Mouse (Mus musculus) liver, embryonic 14 days (tissue): ENCODE results near the gene Frmpd4. TPM values are rescaled to one million over a fixed set of nuclear protein-coding genes. Genes with fewer than 3 reads are reported as not detected.

Experiments
- polyA plus RNA-seq: library from polyadenylated mRNA; depleted of rRNA; stranded (reverse); fragments of >200 nt; gene quantifications from 2 replicates; pipeline ENCODE4 v1.2.3, GENCODE M21; 2012; rRNA removed

Frmpd4 gene
- under 0.01 TPM in 1 of 2 replicates, not detected in the other for polyA plus RNA-seq

GRCm38 (mm10) chrX:168577131-168577530 lies at the start of gene Frmpd4:
Gene Frmpd4, minus strand, starts transcription at chrX:168577231.

Other genes with a start within 250 kb of the Frmpd4 start
- gene Msl3, start 96.7 kb upstream of the Frmpd4 start, polyA plus RNA-seq: 12.5 and 14.2 TPM in 2 replicates
- gene Arhgap6, start 217.9 kb upstream of the Frmpd4 start, polyA plus RNA-seq: 1.2 and 1.3 TPM in 2 replicates